ENCODE assay signal across 1 mouse cellular context in genomic region chr9:21616232-21616781, GRCm38 (mm10).
TF ChIP-seq lines count a peak whose summit lies in the region.

No protein-coding gene starts in this region.

TF ChIP-seq in CH12.LX, 34 proteins besides CTCF, POLR2A, EP300 and RAD21 (continued from another document):
- TF ChIP-seq SIN3A (IDR thresholded peaks at IDR 0.05; ENCODE audit: low read length) (peak; percentile 53; the same call in 1 of the 2 replicates), IRF4 (IDR thresholded peaks at IDR 0.05; ENCODE audit: low read depth, low read length) (peak; percentile 29; the same call in 1 of the 2 replicates), TCF12 (IDR thresholded peaks at IDR 0.05; ENCODE audit: low read depth, low read length) (peak; percentile 60), ZKSCAN1 (IDR thresholded peaks at IDR 0.05; ENCODE audit: borderline replicate concordance, low read depth, low read length) (no peak), RCOR1 (conservative IDR thresholded peaks at IDR 0.05; ENCODE audit: low read depth, low read length) (no peak), MAX (IDR thresholded peaks at IDR 0.05; ENCODE audit: low read length) (peak; percentile 64; the same call in 1 of the 2 replicates), MYC (IDR thresholded peaks at IDR 0.05; ENCODE audit: low read depth, low read length) (peak; percentile 30; the same call in 1 of the 2 replicates), CHD2 (IDR thresholded peaks at IDR 0.05; ENCODE audit: low read length) (peak; percentile 72), MEF2A (IDR thresholded peaks at IDR 0.05; ENCODE audit: borderline replicate concordance, low read depth, low read length) (peak; percentile 25; the same call in 1 of the 2 replicates), ZMIZ1 (IDR thresholded peaks at IDR 0.05; ENCODE audit: low read depth, low read length) (0 out of 2 replicates have a peak, but pooled peaks have one; percentile 48), NELFE (IDR thresholded peaks at IDR 0.05; ENCODE audit: low read depth, low read length) (peak; percentile 61), MXI1 (IDR thresholded peaks at IDR 0.05; ENCODE audit: low read depth, low read length) (peak; percentile 53; the same call in 1 of the 2 replicates)
